Mouse (Mus musculus): ENCODE results near the gene Rbm18. TPM values are rescaled to one million over a fixed set of nuclear protein-coding genes. Genes with fewer than 3 reads are reported as not detected.

Rbm18 gene
- polyA plus RNA-seq, 1 experiment from 2014 or later, result 75.4 TPM

DNA sequence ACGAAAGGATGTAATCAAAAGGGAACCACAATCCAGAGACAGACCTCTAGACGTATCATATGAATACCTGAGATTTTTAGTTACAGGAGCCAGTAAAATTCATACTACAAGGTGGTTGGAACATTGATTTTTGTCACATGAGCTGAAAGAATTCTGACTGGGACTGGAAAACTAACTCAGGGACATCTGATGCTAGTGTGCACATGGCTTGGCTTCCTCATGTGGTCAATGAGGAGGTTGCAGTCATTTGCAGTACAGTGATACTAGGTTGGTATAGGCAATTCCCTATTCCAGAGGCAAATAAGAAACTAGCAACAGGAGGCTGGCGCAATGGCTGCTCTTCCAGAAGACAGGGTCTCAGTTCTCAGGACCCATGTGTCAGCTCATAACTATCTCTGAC, 23.9 kb downstream of the Rbm18 start:
- 77% methylated on average over 3 of the region's 3 CpGs for WGBS
- no peak overlapping the region for H3K27ac ChIP-seq (ENCODE audit: low read length)
- no peaks in the 10 kb centered on the region for H3K9me3 ChIP-seq (ENCODE audit: low read length)
- no peak for ATAC-seq (ENCODE audit: low FRiP score, low TSS enrichment)
- peaks cover 25% of the 10 kb centered on the region for H3K27me3 ChIP-seq (ENCODE audit: insufficient read depth, low read length)
- 0 out of 2 replicates have a peak, but pooled peaks cover 3% of the 10 kb centered on the region for H3K4me1 ChIP-seq (ENCODE audit: insufficient read depth, low read length)
- H3K4me3 ChIP-seq (ENCODE audit: low read length), result no peak overlapping the region
- H3K4me2 ChIP-seq (replicated peaks; ENCODE audit: low read depth, low read length), result no peak overlapping the region
- H3K9ac ChIP-seq (replicated peaks; ENCODE audit: low read length), result no peak overlapping the region
- H3K36me3 ChIP-seq (ENCODE audit: insufficient read depth, low read length), result peaks cover 11% of the 10 kb centered on the region

DNA sequence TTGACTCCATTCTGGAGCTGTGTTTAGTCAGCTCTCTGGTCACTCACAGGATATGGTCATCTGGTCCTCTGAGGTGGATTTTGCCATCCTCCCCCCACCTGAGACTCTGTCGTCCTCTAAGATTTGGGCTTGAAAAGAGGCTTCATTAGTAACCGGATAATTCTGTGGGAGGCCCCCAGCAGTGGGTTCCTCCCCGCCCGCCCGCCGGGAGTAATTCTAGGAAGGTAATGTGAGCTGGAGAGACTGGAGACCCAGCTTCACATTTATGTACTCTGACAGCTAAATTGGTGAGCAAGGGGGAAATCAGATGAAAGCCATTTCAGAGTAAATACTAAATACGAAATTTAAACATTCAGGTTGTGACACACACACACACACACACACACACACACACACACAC, 28.0 kb downstream of the Rbm18 start:
- peaks cover 65% of the 10 kb centered on the region for H3K27me3 ChIP-seq (ENCODE audit: insufficient read depth, low read length)
- H3K27ac ChIP-seq (ENCODE audit: low read length), result no peak overlapping the region
- ATAC-seq (ENCODE audit: low FRiP score, low TSS enrichment), result no peak
- H3K36me3 ChIP-seq (ENCODE audit: insufficient read depth, low read length), result no peaks in the 10 kb centered on the region
- H3K9me3 ChIP-seq (ENCODE audit: low read length), result no peaks in the 10 kb centered on the region
- H3K9ac ChIP-seq (replicated peaks; ENCODE audit: low read length), result no peak overlapping the region
- H3K4me1 ChIP-seq (ENCODE audit: insufficient read depth, low read length), result peaks cover 23% of the 10 kb centered on the region
- H3K4me3 ChIP-seq (ENCODE audit: low read length), result no peak overlapping the region
- WGBS, result 11% methylated on average over 7 of the region's 7 CpGs
- no peak overlapping the region for H3K4me2 ChIP-seq (replicated peaks; ENCODE audit: low read depth, low read length)

DNA sequence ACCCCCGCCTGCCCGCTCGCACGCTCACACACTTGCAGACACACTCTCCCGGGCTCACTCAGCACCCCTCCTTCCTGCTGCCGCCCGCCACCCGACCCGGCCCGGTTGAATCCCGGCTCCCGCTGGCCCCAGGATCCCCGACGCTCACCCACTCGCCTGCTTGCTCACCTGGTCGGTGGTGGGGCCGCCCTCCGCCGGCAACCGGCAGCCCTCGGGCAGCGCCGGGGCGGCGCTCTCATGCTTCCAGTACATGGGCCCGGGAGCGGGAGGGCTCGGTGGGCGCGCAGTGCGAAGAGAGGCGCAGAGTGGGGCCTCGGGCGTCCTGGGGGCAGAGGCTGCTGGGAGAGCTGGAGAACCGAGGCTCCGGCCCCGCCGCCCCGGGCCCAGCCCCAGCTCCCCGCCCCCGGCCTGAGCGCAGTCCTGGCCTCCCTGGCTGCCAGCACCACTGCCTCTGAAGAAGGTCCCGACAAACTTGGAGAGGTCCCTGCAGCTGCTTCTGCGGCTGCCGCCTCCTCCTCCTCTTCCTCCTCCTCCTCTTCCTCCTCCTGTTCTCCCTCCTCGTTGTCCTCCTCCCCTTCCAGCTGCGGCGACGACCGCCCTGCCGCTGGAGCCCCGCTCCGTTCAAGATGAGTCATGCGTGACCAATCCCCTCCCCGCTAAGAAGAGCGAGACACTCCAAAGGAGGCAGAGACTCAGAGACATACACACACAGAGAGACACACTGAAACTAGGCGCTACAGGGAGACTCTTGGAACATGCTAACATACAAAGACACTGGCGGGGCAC, 31.4 kb downstream of the Rbm18 start, which contains the start of gene Lhx6:
Gene Lhx6 (minus strand): TSS at position 453 of the 786 bp plus-strand sequence.
- Histone ChIP-seq H3K4me3 (ENCODE audit: low read length) (peak within 1 kb of the TSS; percentile 54), H3K27me3 (ENCODE audit: insufficient read depth, low read length) (peaks cover 95% of the 10 kb centered on the region), H3K4me2 (replicated peaks; ENCODE audit: low read depth, low read length) (peak within 1 kb of the TSS; percentile 86), H3K27ac (ENCODE audit: low read length) (no peak within 1 kb of the TSS), H3K36me3 (ENCODE audit: insufficient read depth, low read length) (no peaks in the 10 kb centered on the region), H3K4me1 (ENCODE audit: insufficient read depth, low read length) (peaks cover 40% of the 10 kb centered on the region), H3K9ac (replicated peaks; ENCODE audit: low read length) (peak within 1 kb of the TSS; percentile 63), H3K9me3 (ENCODE audit: low read length) (no peaks in the 10 kb centered on the region)
- WGBS, result 1% methylated on average over 57 of the region's 58 CpGs
- peak; percentile 29; the same call in 1 of the 2 replicates for ATAC-seq (ENCODE audit: low FRiP score, low TSS enrichment)

DNA sequence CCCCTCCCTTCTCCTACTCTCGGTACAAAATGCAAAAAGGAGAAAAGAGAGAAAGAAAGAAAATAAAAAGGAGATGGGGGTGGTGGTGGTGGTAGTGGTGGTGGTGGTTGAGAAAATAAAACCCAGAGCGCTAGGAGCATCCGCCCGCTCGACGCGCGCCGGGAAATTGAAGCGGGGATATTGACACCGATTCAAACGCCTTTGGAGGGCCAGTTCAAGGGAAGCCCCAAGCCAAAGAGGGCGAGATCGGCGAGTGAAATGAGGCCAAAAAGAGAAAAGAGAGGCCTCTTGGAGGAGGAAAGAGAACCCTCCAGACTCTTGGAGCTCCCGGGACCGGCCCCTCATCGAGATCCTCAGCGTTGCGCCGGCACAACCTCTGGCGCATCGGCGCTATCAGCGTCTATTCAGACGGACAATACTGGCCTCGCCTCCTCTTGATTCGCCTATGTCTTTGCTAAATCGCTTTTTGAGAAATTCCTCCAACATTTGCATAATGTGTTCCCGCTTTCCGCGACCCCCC, 32.1 kb downstream of the Rbm18 start:
- H3K36me3 ChIP-seq (ENCODE audit: insufficient read depth, low read length), result no peaks in the 10 kb centered on the region
- H3K27me3 ChIP-seq (ENCODE audit: insufficient read depth, low read length), result peaks cover 97% of the 10 kb centered on the region
- ATAC-seq (ENCODE audit: low FRiP score, low TSS enrichment), result no peak
- H3K27ac ChIP-seq (ENCODE audit: low read length), result no peak overlapping the region
- H3K4me1 ChIP-seq (ENCODE audit: insufficient read depth, low read length), result peaks cover 40% of the 10 kb centered on the region
- H3K9ac ChIP-seq (replicated peaks; ENCODE audit: low read length), result peak overlapping the region; percentile 63
- H3K9me3 ChIP-seq (ENCODE audit: low read length), result no peaks in the 10 kb centered on the region
- under 1% methylated on average over 32 of the region's 32 CpGs for WGBS
- H3K4me2 ChIP-seq (replicated peaks; ENCODE audit: low read depth, low read length), result peak overlapping the region; percentile 86
- H3K4me3 ChIP-seq (ENCODE audit: low read length), result peak overlapping the region; percentile 54

DNA sequence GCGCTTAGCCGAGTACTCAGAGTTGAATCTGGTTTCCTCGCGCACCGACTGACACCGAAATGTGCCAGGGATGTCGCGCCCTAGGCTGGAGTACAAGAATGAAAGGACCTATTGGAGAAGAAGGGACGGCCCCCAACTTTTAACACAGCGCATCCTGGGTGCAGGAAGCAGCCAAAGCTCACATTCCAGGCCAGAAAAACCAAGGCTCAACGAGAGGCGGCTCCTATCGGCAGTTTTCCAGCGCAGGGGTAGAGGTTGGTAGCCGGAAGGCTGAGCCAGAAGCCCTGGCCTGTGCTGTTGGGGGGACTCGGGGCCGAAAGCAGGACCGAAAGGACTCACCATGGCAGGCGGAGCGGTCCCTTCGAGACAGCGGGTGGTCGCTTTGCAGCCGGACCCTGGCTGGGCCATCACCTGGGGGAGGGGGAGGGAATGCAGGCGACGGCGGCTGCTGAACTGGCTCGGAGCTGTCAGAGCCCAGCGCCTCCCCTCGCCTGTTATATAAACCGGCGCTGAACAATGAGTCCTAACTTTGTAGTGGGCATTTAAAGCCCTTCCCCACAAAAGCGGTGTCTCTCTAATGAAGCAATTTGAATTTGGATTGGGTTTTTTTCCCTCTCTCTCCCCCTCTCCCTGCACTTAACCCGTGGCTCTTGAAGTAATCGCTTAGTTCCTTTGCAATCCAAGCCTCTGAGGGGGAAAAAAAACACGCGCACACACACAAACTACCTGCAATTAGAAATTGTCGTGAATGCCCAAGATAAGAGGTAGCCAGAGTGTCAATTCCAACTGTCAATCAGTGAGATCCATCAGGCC, 32.8 kb downstream of the Rbm18 start:
- H3K27ac ChIP-seq (ENCODE audit: low read length), result no peak overlapping the region
- H3K9ac ChIP-seq (replicated peaks; ENCODE audit: low read length), result no peak overlapping the region
- H3K27me3 ChIP-seq (ENCODE audit: insufficient read depth, low read length), result peaks cover 97% of the 10 kb centered on the region
- no peaks in the 10 kb centered on the region for H3K36me3 ChIP-seq (ENCODE audit: insufficient read depth, low read length)
- no peaks in the 10 kb centered on the region for H3K9me3 ChIP-seq (ENCODE audit: low read length)
- peaks cover 40% of the 10 kb centered on the region for H3K4me1 ChIP-seq (ENCODE audit: insufficient read depth, low read length)
- H3K4me2 ChIP-seq (replicated peaks; ENCODE audit: low read depth, low read length), result peak overlapping the region; percentile 86
- ATAC-seq (ENCODE audit: low FRiP score, low TSS enrichment), result no peak
- H3K4me3 ChIP-seq (ENCODE audit: low read length), result peak overlapping the region; percentile 54
- WGBS, result 2% methylated on average over 37 of the region's 38 CpGs

DNA sequence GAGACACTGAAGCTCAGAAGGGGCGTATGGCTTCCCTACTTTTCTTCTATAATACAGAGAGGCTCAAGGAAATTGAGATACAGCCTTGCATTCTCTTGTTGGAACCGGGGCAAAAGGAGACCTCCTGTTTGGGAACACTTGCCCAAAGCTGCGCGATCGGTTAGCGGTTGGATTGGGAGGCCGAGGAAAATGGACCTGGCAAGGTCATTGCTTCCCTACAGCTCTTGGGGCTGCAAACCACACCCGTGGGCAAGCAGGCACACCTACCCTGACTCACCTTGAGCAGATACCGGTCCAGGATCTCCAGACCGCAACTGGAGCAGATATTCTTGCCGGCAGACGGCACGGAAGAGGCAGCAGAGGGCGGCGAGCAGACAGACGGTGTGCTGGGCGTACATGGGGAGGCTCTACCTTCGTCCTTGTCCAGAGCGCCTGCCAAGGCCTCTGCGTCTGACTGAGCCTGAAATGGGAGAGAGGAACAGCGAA, 33.5 kb downstream of the Rbm18 start:
- Histone ChIP-seq H3K9ac (replicated peaks; ENCODE audit: low read length) (no peak overlapping the region), H3K4me3 (ENCODE audit: low read length) (peak overlapping the region; percentile 54), H3K27ac (ENCODE audit: low read length) (no peak overlapping the region), H3K27me3 (ENCODE audit: insufficient read depth, low read length) (peaks cover 99% of the 10 kb centered on the region), H3K4me1 (ENCODE audit: insufficient read depth, low read length) (peaks cover 37% of the 10 kb centered on the region), H3K4me2 (replicated peaks; ENCODE audit: low read depth, low read length) (peak overlapping the region; percentile 86), H3K36me3 (ENCODE audit: insufficient read depth, low read length) (no peaks in the 10 kb centered on the region), H3K9me3 (ENCODE audit: low read length) (no peaks in the 10 kb centered on the region)
- ATAC-seq (ENCODE audit: low FRiP score, low TSS enrichment), result no peak
- 4% methylated on average over 21 of the region's 21 CpGs for WGBS

DNA sequence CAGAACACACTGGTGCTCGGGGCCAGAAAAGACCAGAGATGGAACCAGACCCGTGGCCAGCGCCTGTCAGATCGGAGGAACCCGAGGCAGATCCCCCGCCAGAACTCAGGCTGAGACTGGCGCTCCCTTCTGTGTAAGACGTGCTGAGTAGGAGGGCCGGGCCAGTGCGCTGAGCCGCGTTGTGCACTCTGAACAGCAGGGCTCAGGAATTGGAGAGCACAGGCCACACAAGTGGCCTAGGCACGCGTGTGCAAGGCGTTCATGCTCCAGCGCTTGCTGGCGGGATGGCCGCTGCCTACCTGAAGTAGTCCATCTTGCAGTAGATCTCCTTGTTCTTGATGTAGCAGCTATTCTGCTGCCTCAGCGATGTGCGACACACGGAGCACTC, 34.0 kb downstream of the Rbm18 start:
- WGBS, result 2% methylated on average over 21 of the region's 21 CpGs
- no peak overlapping the region for H3K9ac ChIP-seq (replicated peaks; ENCODE audit: low read length)

DNA sequence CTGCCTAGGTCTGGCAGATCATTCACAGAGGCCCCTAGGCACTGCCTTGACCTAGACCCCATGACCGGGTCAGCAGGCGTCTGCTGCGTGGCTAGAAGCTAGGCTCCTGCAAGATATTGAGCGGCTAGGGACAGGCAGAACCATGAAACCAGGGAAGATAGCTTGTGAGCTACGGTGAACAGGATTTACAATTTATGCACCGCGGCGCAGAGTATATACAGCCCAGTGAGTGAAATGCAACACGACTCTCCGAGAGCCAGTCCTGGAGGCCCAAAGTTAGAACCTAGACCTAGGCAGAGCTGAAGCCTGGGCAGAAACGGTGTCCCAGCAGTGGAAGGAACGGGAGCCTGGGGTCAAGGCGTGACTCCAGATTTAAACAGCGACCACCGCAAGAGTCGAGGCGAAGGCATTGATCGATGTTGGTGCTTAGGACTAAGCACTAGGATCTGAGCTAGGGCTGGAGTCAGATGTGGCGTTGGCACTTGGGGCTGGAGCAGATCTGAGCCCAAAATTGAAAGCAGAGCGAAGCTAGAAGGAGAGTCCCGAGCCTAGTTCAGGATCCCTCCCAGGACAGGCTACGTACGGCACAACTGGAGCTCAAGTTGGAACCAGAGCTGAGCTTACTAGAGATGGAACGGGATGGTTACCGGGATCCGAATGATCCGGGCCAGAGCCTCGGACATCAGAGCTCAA, 34.6 kb downstream of the Rbm18 start:
- Histone ChIP-seq H3K27ac (ENCODE audit: low read length) (no peak overlapping the region), H3K9me3 (ENCODE audit: low read length) (no peaks in the 10 kb centered on the region), H3K36me3 (ENCODE audit: insufficient read depth, low read length) (no peaks in the 10 kb centered on the region), H3K4me2 (replicated peaks; ENCODE audit: low read depth, low read length) (peak overlapping the region; percentile 86), H3K4me1 (ENCODE audit: insufficient read depth, low read length) (peaks cover 37% of the 10 kb centered on the region), H3K9ac (replicated peaks; ENCODE audit: low read length) (no peak overlapping the region), H3K27me3 (ENCODE audit: insufficient read depth, low read length) (peaks cover 99% of the 10 kb centered on the region), H3K4me3 (ENCODE audit: low read length) (peak overlapping the region; percentile 54)
- ATAC-seq (ENCODE audit: low FRiP score, low TSS enrichment), result 0 out of 2 replicates have a peak, but pooled peaks have one; percentile 13
- 6% methylated on average over 28 of the region's 28 CpGs for WGBS

More for the DNA sequence above, 34.0 kb downstream of the Rbm18 start:
- peak overlapping the region; percentile 86 for H3K4me2 ChIP-seq (replicated peaks; ENCODE audit: low read depth, low read length)
- no peaks in the 10 kb centered on the region for H3K9me3 ChIP-seq (ENCODE audit: low read length)
- peaks cover 99% of the 10 kb centered on the region for H3K27me3 ChIP-seq (ENCODE audit: insufficient read depth, low read length)
- H3K4me3 ChIP-seq (ENCODE audit: low read length), result peak overlapping the region; percentile 54
- H3K27ac ChIP-seq (ENCODE audit: low read length), result no peak overlapping the region
- peaks cover 37% of the 10 kb centered on the region for H3K4me1 ChIP-seq (ENCODE audit: insufficient read depth, low read length)
- H3K36me3 ChIP-seq (ENCODE audit: insufficient read depth, low read length), result no peaks in the 10 kb centered on the region
- peak; percentile 60; the same call in 1 of the 2 replicates for ATAC-seq (ENCODE audit: low FRiP score, low TSS enrichment)

DNA sequence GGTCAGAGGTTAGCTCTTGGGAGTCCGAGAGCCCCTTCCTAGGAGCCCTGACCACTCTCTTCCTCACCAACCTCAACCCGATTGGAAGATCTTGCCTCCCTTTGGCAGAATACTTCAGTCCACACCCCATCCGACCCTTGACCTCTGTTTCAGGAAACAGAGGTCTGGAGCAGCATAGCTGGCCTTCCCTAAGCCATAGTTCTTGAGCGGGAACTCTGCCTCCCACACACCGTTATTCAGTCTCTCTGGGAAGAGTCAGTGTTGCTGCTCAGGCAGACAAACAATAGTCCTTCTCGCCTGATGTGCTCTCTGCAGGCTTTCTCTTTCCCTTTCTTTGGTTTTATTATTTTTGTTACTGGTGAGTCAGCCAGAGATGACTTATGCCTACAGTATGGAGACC, 36.8 kb downstream of the Rbm18 start:
- Histone ChIP-seq H3K4me2 (replicated peaks; ENCODE audit: low read depth, low read length) (no peak overlapping the region), H3K4me3 (ENCODE audit: low read length) (no peak overlapping the region), H3K27me3 (ENCODE audit: insufficient read depth, low read length) (peaks cover 99% of the 10 kb centered on the region), H3K27ac (ENCODE audit: low read length) (no peak overlapping the region), H3K36me3 (ENCODE audit: insufficient read depth, low read length) (no peaks in the 10 kb centered on the region), H3K9me3 (ENCODE audit: low read length) (no peaks in the 10 kb centered on the region), H3K4me1 (ENCODE audit: insufficient read depth, low read length) (peaks cover 28% of the 10 kb centered on the region), H3K9ac (replicated peaks; ENCODE audit: low read length) (no peak overlapping the region)
- WGBS, result 13% methylated on average over 6 of the region's 6 CpGs
- ATAC-seq (ENCODE audit: low FRiP score, low TSS enrichment), result no peak

Data from kidney, embryonic 16.5 days (tissue).